Mouse (Mus musculus) intestine, embryonic 14.5 days (tissue): Measurements from ENCODE around the gene BC005624. TPM values are rescaled to one million over a fixed set of nuclear protein-coding genes. Genes with fewer than 3 reads are reported as not detected.
A peak's percentile ranks its signal among the peaks of the same experiment; 100 is the strongest.

Source experiments
- ATAC-seq: fragments of 200-750 bp; cut with Nextera tagmentation; replicated peaks from 2 replicates; pipeline ENCODE4 v1.8.0; 2017; ENCODE audit warnings: low read depth, moderate number of reproducible peaks, moderate TSS enrichment, moderate library complexity; ENCODE audit not compliant: low FRiP score, low TSS enrichment
- DNase-seq: peaks from one replicate; pipeline ENCODE4 v3.0.0-alpha.2; 2018; ENCODE audit warnings: low spot score
- H3K27ac ChIP-seq: fragments of 300-500 bp; sonication (generic); 2 replicates; pipeline ENCODE4 v1.5.1; 2014; ENCODE audit warnings: low read depth, mild to moderate bottlenecking, control low read depth
- H3K27me3 ChIP-seq: fragments of 300-500 bp; sonication (generic); replicated peaks from 2 replicates; pipeline ENCODE4 v1.6.1; 2014; ENCODE audit warnings: low read length, control low read depth; ENCODE audit not compliant: control insufficient read depth, insufficient read depth
- H3K36me3 ChIP-seq: fragments of 300-500 bp; sonication (generic); 2 replicates; pipeline ENCODE4 v1.6.1; 2014; ENCODE audit warnings: low read length, control low read depth; ENCODE audit not compliant: control insufficient read depth, insufficient read depth
- H3K4me1 ChIP-seq: fragments of 300-500 bp; sonication (generic); replicated peaks from 2 replicates; pipeline ENCODE4 v1.6.1; 2014; ENCODE audit warnings: low read length, control low read depth, mixed read lengths; ENCODE audit not compliant: control insufficient read depth, insufficient read depth
- H3K4me2 ChIP-seq: fragments of 300-500 bp; sonication (generic); 2 replicates; pipeline ENCODE4 v1.6.1; 2014; ENCODE audit warnings: low read length
- H3K4me3 ChIP-seq: fragments of 300-500 bp; sonication (generic); 2 replicates; pipeline ENCODE4 v1.5.1; 2014; ENCODE audit warnings: low read depth, low read length, control low read depth, mixed read lengths
- H3K9ac ChIP-seq: fragments of 300-500 bp; sonication (generic); 2 replicates; pipeline ENCODE4 v1.6.1; 2014; ENCODE audit warnings: mild to moderate bottlenecking, low read length
- H3K9me3 ChIP-seq: fragments of 300-500 bp; sonication (generic); 2 replicates; pipeline ENCODE4 v1.6.1; 2016; ENCODE audit warnings: low read length, control low read depth; ENCODE audit not compliant: control insufficient read depth
- WGBS: fragments of 180-500 bp; shearing (Covaris S2); extraction: QIAGEN DNeasy Blood & Tissue Kit; methylation state at CpG from one replicate; pipeline ENCODE4 v1.1.7; 2014; 5-methylcytosine and 5-hydroxymethylcytosine counted together
- polyA plus RNA-seq: library from polyadenylated mRNA; unstranded; fragments of >200 nt; fragmentation: Nextera tagmentation; extraction: Ambion mirVana; gene quantifications from 2 replicates; pipeline ENCODE4 v1.2.1, GENCODE M21; 2014

Gene BC005624
- 45.3 and 51.6 TPM in 2 replicates for polyA plus RNA-seq

DNA sequence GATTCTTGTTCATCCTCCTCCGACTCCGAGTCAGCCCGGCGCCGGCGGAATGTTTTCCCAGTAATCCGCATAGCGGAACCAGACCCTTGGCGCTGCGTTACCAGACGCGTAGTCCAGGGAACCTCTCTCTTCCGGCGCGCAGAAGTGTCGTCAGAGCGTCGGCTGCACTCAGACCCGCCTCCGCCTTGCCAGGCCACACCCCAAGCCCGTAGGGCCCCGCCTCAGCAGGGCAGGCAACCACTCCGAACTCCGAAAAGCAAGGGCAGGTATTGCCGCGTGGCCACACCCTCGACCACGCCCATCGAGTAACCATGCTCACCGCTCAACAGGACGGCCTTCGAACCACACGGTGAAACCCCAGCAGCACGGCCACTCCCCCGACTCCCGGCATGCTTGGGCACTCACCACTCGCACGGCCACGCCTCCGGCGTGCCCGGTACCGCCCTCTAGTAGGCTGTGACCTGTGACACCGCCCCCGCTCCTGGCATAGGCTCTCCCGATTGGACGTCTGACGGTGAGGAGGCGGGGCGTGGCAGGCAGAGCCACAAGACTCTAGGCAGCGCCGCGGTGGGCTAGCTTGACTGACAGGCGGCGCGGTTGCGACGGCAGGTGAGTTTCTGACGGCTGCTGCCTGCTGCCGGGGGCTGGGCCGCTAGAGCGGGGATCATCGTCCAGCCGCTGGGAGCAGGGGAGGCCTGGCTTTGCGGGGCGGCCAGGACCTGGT, at the start of gene BC005624, which contains the start of gene Usp20:
BC005624 (minus strand) TSS at position 412 of the 724 bp plus-strand sequence.
Usp20 (plus strand) TSS at position 490 of the 724 bp plus-strand sequence.
- Histone ChIP-seq H3K9me3 (no peaks in the 10 kb centered on the region), H3K9ac (peak within 1 kb of the TSS; percentile 51), H3K4me3 (peak within 1 kb of the TSS; percentile 84), H3K27me3 (no peaks in the 10 kb centered on the region), H3K36me3 (peaks cover 27% of the 10 kb centered on the region), H3K27ac (no peak within 1 kb of the TSS), H3K4me2 (peak within 1 kb of the TSS; percentile 74), H3K4me1 (peaks cover 16% of the 10 kb centered on the region)
- peak; percentile 99 for DNase-seq
- WGBS = under 1% methylated on average over 66 of the region's 66 CpGs
- peak; percentile 96 for ATAC-seq

DNA sequence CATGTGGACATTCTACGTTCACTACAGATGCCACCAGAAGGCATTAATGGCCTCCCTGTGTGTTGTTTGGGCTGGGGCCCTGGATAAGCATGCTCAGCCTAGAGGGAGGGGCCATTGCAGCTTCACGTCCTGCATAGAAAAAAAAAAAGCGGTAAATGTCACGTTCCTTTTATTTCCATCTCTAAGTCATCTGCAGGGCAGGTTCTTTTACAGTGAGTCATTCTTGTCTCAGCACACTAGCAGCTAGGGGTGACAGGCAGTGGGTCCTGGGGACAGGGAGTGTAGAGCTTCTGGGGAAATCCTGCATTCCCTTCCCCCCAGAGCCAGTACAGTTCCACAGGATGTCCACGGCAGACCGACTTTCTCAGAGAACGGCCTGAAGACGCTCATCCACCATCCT, 44.6 kb upstream of the BC005624 start:
- H3K9ac ChIP-seq = no peak overlapping the region
- no peaks in the 10 kb centered on the region for H3K4me1 ChIP-seq
- WGBS = 67% methylated on average over 8 of the region's 8 CpGs

DNA sequence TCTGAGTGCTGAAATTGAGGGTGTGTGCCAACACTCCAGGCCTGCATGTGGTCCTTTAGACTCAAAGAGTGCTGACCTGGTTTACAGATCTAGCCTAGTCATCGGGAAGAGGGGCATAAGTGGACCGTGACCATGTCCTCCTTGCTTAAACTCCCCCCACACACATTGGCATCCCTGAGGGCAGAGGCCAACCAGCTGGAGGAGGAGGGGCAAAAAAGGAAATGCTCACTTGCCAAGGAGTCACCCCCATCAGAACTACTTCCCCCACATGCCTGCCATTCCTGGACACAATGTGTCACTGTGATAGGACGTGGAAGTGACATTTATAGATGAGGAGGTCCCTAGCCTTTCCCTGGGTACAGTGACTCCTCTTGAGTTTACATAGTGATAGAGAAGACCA, 43.5 kb upstream of the BC005624 start:
- no peak overlapping the region for H3K9ac ChIP-seq
- DNase-seq = no peak
- no peaks in the 10 kb centered on the region for H3K4me1 ChIP-seq
- no peak overlapping the region for H3K4me3 ChIP-seq
- ATAC-seq = no peak
- no peaks in the 10 kb centered on the region for H3K27me3 ChIP-seq
- H3K36me3 ChIP-seq = peaks cover 34% of the 10 kb centered on the region
- 72% methylated on average over 3 of the region's 3 CpGs for WGBS
- H3K4me2 ChIP-seq = no peak overlapping the region
- no peaks in the 10 kb centered on the region for H3K9me3 ChIP-seq
- no peak overlapping the region for H3K27ac ChIP-seq

More for the DNA sequence above, 44.6 kb upstream of the BC005624 start:
- peaks cover 28% of the 10 kb centered on the region for H3K36me3 ChIP-seq
- H3K4me3 ChIP-seq = no peak overlapping the region
- ATAC-seq (no peak), DNase-seq (no peak)
- no peaks in the 10 kb centered on the region for H3K9me3 ChIP-seq
- H3K27me3 ChIP-seq = no peaks in the 10 kb centered on the region
- H3K27ac ChIP-seq = no peak overlapping the region
- no peak overlapping the region for H3K4me2 ChIP-seq

DNA sequence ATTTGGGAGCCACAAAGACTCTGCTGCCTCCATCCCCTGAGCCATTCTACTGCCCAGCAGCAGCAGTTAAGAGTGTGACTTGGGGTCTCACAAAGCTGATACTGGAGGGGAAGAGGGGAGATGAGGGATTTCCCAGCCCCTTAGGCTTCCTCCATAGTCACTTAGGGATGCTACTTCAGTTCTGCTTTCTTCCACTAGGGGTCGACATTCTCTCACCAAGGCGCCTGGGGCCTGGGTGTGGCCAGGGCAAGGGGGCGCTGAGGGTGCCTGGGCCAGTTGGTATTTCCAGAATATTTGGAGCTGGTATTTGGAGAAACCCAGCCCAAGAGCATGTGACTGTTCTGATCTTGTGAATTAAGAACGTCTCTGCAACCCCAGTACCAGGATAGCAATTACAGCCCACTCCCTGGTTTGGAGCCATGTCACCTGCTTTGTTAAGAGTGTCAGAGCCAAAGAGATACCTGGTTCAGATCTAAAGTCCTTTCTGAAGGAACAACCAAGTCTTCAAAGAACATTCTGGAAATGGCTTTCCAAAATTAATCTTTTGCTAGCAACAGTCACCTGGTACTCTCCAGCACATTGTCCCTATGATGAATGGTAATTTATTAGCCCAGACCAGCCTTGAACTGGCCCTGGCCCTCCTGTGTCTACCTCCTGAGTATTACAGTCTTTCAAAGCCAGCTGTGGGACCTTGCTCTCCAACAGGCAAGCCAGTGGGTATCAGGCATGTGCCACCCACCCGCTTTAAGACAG, 42.8 kb upstream of the BC005624 start:
- Histone ChIP-seq H3K27me3 (no peaks in the 10 kb centered on the region), H3K4me3 (no peak overlapping the region), H3K4me1 (no peaks in the 10 kb centered on the region), H3K27ac (no peak overlapping the region), H3K9ac (no peak overlapping the region), H3K36me3 (peaks cover 33% of the 10 kb centered on the region), H3K9me3 (no peaks in the 10 kb centered on the region), H3K4me2 (no peak overlapping the region)
- DNase-seq (peak; percentile 76), ATAC-seq (peak; percentile 24; the same call in 1 of the 2 replicates)
- WGBS = 31% methylated on average over 5 of the region's 5 CpGs

DNA sequence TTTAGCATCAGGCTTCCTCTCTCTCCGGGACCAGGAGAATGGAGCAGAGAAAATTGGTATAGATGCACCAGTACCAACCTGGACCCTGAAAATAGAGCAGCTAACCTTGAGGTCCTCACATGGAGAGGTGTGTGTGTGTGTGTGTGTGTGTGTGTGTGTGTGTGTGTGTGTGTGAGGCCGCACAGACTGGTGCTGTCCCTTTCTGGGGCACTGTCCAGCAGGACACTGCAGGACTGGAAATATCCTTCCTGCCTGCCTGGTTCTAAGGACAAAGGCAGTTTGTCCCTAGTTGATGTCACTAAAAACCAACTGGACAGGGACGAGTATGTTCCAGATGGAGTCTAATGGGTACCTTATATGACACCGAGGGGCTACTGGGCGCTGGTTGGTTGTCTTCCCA, 41.9 kb upstream of the BC005624 start:
- Histone ChIP-seq H3K4me1 (no peaks in the 10 kb centered on the region), H3K27me3 (no peaks in the 10 kb centered on the region), H3K4me3 (no peak overlapping the region), H3K9me3 (no peaks in the 10 kb centered on the region), H3K4me2 (no peak overlapping the region), H3K9ac (no peak overlapping the region), H3K27ac (no peak overlapping the region), H3K36me3 (peaks cover 38% of the 10 kb centered on the region)
- ATAC-seq = no peak
- no peak for DNase-seq
- WGBS = 73% methylated on average over 5 of the region's 5 CpGs

DNA sequence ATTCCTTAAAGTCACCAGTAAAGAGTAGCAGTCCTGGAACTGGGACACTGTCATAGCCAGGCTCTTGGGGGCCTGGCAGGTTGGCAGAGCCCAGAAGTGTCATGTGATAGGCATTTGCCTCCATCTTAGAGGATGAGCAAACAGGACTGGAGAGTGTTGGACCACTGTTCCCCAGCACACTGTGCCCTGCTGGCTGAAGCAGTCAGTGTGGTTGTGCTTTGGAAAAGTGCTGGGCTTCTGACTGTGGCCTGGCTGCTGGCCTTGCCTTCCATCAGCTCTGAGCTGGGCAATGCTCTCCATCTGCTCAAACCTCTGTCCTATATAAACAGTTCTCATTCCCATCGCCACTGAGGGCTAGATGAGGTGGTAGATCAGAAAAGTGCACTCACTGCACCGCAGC, 38.2 kb upstream of the BC005624 start:
- H3K4me1 ChIP-seq = no peaks in the 10 kb centered on the region
- no peak overlapping the region for H3K27ac ChIP-seq
- H3K27me3 ChIP-seq = no peaks in the 10 kb centered on the region
- ATAC-seq = no peak
- WGBS = 86% methylated on average over 2 of the region's 2 CpGs
- H3K36me3 ChIP-seq = peaks cover 30% of the 10 kb centered on the region; the same call in 1 of the 2 replicates
- no peak overlapping the region for H3K9ac ChIP-seq
- no peak overlapping the region for H3K4me3 ChIP-seq
- DNase-seq = no peak
- no peak overlapping the region for H3K4me2 ChIP-seq
- no peaks in the 10 kb centered on the region for H3K9me3 ChIP-seq

DNA sequence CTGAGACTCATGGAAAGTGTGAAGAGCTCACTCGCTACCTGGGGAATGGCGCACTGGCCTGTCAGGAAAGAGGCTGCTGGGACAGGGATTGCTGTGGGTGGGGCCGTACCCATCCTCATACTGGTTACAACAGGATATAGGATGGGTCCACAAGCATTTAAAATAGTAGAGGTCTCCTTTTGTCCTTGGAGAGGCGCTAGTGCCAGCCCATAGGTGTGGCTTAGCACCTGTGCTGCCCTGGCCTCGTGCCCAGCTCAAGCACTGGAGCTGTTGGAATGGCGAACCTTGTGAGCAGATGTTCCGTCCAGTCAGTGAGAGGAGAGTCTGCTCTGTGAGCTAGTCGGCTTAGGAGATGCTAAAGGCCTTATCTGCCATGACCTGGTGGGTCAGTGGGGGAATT, 37.0 kb upstream of the BC005624 start:
- Histone ChIP-seq H3K9me3 (no peaks in the 10 kb centered on the region), H3K36me3 (peaks cover 30% of the 10 kb centered on the region; the same call in 1 of the 2 replicates), H3K9ac (no peak overlapping the region), H3K27ac (no peak overlapping the region), H3K27me3 (no peaks in the 10 kb centered on the region), H3K4me3 (no peak overlapping the region), H3K4me2 (no peak overlapping the region), H3K4me1 (no peaks in the 10 kb centered on the region)
- ATAC-seq (no peak), DNase-seq (no peak)
- 85% methylated on average over 8 of the region's 8 CpGs for WGBS

DNA sequence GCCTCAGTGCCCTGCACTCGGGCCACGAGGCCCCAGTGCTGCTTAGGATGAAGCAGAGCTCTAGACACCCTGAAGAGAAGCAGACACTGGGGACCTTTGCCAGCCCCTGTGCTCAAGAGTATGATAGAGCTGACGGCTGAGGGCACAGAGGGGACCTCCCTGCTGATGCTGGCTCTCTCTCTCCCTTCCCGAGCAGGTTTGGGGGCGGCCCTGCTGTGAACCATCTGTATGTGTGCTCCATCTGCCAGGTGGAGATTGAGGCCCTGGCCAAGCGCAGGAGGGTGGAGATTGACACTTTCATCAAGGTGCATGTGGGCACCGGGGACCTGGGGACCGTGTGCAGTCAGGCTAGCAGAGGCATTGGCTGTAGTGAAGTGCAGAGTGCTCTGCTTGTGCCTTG, 36.5 kb upstream of the BC005624 start:
- no peaks in the 10 kb centered on the region for H3K9me3 ChIP-seq
- WGBS = 88% methylated on average over 8 of the region's 8 CpGs
- no peaks in the 10 kb centered on the region for H3K27me3 ChIP-seq
- H3K36me3 ChIP-seq = peaks cover 30% of the 10 kb centered on the region; the same call in 1 of the 2 replicates
- no peaks in the 10 kb centered on the region for H3K4me1 ChIP-seq
- no peak overlapping the region for H3K9ac ChIP-seq
- H3K27ac ChIP-seq = no peak overlapping the region
- DNase-seq (no peak), ATAC-seq (no peak)
- H3K4me2 ChIP-seq = no peak overlapping the region
- no peak overlapping the region for H3K4me3 ChIP-seq
